Mouse (Mus musculus) left cerebral cortex, adult 18-20 months (tissue): ENCODE measurements around the gene Slc2a1. TPM values are rescaled to one million over a fixed set of nuclear protein-coding genes. Genes with fewer than 3 reads are reported as not detected.

Experiments
- DNase-seq, 2 experiments: peaks; one replicate each; pipeline ENCODE4 v3.0.0; 2021 to 2022; ENCODE audit warnings: low spot score in 2 of 2, mixed read lengths in 1 of 2
- long read RNA-seq, 2 experiments: library from polyadenylated mRNA; stranded (forward); transcript quantifications; one replicate each; pipeline ENCODE4 v2.0.0; 2021
- total RNA-seq, 2 experiments: library from RNA; stranded (reverse); gene quantifications; 2 replicates each; pipeline ENCODE4 v1.2.3; 2021

The Slc2a1 gene
- 10 to 100 TPM; 75.2 to 91.1 TPM for total RNA-seq
- long read RNA-seq, experiment 1, transcript Slc2a1-201 (10 exons, 3,260 nt), result major isoform, 83 of 109 reads
- long read RNA-seq, experiment 1, partial matches to known transcripts, result 24 of 109 reads
- long read RNA-seq, experiment 1, other reads (novel, unspliced or antisense), result 2 of 109 reads
- long read RNA-seq, experiment 2, transcript Slc2a1-201 (10 exons, 3,260 nt), result major isoform, 34 of 46 reads
- long read RNA-seq, experiment 2, partial matches to known transcripts, result 10 of 46 reads
- long read RNA-seq, experiment 2, other reads (novel, unspliced or antisense), result 0 of 46 reads

DNA sequence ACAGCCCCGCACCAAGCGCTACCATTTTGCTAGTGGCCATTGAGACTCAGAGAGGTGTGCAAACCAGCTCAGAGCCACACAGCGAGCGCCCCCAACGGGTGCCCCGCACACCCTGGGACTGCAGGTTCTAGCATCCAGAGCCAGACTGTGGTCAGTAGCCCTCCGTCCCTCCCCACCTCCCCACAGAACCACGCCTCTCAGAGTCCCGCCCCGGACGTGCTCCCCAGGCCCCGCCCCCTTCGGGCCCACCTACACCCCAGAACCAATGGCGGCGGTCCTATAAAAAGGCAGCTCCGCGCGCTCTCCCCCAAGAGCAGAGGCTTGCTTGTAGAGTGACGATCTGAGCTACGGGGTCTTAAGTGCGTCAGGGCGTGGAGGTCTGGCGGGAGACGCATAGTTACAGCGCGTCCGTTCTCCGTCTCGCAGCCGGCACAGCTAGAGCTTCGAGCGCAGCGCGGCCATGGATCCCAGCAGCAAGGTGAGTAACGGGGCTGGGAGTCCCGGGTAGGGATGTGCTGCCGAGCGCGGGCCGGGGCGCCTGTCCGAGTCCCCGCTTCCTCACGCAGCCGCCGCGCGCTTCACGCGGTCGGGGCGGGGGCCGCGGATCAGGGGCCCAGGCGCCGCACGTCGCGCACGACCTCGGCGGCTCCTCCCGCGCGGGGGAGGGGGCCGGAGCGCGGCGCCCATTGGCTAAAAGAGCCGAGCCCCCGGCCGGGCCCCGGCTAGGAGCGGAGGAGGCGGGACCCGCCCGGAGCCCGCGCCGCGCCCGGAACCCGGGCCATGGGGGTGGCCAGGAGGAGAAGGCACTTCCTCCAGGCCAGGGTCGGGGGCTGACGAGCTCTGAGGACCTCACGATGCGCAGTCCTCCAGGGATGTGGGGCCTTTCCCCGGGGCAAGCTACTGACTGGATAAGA is at the start of gene Slc2a1:
Gene Slc2a1, plus strand, starts transcription at position 217 of the 914 bp plus-strand sequence.
- DNase-seq, result peak; percentile 88 to 89

DNA sequence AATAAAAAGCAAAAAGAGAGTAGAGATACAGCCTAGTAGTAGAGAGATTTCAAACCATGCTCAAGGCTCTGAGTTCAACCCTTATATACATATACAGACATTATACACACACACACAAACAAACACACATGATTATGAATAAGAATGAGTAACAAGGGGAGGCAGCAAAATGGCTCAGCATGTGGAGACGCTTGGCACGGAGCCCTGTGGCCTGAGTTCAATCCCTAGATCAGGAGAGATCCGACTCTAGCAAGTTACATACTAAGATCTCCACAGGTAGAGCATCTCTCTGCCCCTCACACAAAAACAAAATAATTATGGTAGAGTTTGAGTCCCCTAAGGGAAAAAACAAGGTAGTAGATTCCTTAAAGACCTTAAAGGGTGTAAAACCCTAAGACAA is 41.7 kb upstream of the Slc2a1 start:
- DNase-seq, result no peak

DNA sequence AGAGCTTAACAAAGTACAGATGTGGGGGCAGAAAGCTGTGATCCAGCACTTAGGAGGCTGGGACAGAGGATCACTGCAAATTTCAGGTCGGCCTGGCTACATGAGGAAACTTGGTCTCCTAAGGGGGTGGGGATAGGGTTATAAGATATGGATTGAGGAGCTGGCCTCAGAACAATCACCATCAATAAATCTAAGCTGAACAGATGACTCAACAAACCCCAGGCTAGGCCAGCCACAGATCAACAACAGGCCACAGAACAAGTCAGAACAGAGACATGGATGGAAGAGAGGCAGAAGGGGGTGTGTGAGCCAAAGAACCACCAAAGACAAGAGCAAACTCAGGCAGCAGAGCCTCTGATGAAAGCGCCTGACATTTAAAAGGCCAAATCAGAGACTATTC is 41.3 kb upstream of the Slc2a1 start:
- DNase-seq, result no peak

DNA sequence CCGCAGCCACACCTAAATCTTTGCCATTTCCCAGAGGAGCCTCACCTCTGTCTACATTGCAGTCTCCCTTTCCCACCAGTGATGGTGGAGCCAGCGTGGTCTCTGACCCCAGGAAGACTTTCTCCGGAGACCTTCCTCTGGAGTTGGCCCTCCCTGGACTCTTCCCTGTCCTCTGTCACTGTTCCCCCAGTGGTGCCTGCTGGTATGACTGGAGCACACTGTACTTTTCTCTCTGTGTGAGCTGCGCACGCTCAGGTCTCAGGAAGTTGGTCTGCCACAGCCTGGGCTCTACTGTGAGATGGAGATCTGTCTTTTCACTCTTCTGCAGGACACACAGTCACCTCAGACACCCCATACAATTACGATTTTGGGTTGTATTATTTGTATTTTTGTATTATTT is 39.6 kb upstream of the Slc2a1 start:
- no peak for DNase-seq

DNA sequence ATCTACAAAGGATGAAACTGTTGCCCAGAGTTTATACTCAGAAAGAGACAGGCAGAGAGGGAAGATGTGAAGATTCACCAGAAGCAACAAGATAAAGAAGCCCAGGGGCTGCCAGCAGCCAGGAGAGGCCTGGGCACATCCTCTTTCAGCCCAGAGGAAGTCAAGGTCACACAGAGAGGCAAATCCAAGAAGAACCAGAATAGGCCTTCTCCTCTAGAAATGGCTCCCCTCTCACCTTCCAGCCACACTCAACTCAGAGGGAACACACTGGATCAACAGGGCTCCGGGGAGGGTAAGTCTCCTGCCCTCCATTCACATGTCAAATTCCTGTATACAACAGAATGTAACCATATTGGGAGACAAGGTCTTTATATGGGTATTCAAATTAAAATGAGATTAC is 38.3 kb upstream of the Slc2a1 start:
- DNase-seq, result no peak

DNA sequence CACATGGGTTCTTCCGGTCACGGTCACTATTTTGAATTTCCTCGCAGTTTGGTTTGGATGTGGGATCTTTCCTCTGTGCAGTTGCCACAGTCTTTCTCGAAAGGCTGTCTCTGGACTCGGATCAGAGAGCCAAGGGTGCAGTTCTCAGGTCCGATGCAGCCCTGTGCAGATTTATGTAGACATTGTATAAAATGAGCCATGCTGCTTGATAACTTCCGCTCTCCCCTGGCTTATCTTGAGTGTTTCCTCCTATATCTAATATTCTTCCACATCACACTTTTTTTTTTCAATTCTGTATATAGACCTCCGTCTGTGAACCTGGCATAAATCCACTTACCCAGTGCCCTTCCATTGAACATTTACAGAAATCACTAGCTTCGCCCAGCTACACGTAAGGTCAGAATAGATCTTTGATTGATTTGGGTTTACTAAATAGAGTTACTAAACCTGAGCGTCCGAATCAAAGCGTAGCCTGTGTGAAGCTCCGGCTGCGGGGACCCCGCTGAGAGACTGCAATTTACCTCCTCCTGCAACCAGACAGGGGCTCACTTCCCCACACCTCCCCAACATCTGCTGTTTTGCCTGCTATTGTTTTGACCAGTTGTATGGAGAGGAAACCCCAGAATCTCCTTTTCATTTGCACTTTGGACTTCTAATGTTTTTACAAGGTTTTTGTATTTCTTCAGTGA is 37.4 kb upstream of the Slc2a1 start:
- DNase-seq, result no peak

DNA sequence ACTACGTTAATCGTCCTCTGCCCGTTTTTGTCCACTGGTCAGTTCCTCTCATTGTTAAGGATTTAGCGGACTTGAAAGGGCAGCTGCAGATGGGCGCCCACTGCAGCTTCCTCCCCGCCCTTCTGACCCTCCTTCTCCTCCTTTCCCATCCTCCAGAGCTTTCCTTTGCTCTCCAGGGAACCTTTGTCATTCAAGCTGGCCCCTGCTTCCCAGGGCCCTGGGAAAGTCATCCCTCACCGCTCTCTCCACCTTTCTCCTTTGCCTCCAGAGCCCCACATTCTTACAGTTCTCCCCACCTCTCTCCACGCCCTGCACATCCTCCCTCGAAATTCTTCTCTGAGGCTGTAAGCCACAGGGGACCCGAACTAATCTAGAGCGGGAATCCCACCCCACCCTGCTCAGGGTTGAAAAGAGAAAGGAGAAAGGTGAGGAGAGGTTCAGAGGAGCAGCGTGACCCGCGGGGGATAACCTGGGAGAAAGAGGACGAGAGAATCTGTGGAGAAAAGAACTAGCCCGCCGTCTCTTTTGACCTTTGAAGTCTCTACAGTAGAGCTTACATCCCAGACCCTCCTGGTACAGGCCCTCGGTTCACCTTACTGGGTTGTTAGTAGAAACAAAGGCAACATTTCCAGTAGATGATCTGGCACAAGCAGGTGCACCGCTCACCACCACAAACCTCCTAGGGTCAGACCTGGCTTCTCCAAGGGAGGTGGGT is 36.7 kb upstream of the Slc2a1 start:
- DNase-seq, result no peak

DNA sequence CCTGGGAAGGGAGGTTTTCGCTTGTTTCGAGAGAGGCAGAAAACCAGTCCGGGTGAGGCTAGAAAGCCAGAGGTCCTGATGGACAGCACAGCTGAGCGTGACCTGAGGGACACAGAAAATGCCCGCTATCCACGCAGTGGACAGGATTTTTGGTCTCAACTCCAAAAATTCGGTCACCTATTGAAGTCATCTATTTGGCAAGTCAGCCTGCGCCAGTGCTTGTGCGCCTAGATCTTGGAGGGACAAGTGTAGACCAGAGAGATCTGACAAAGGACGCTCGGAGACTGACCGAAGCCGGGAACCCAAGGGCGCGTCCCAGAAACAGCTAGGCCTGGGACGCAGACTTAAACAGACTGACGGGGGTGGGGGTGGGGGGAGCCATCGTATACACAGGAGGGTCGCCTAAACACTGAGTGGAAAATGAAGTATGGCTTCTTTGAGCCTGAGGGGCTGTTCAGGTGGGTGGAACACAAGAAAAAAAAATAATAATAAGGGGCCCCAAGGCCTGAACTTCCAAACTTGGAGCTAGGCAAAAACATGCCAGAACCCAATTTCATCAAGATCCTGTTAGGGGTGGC is 36.1 kb upstream of the Slc2a1 start:
- no peak for DNase-seq

DNA sequence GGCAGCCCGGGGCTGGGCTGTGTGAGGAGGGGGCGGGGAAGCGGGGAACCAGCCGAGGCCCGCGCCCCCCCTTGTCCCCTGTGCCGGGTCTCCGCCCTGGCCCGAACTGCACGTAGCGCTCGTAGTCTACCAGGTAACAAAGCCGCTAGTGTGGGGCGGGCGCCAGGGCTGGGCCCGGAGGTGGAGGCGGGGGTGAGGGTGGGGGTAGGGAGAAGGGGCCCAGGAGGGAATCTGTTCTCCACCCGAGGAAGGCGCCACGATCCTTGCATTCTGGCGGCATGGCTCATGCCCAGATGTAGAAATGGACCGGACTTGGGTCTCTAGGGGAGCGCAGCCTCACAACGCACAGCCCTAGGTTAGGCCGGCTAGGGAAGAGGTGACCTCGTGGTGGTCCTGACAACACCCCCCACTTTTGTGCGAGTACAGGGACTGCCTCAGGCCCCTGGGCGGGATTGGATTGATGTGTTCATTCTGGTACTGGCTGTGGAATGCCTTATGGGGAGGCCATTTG is 35.5 kb upstream of the Slc2a1 start:
- DNase-seq, result no peak

DNA sequence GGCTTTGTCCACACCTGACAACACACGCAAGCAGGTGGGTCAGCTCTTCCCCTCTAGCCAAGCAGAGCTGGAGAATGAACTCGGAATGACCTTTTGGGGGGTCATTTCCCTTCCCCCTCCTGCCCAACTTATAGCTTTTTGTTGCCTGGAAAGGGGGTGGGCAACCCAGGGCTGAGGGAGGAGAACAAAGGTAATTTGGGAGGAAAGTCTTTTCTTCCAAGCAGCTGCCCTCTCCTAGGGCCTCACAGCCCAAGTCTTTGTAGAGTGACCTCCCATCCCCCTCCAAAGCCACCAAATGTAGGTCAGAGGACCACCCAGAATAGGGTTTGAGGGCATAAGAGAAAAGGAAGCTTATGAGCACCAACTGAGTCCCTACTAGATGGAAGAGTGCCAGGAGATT is 34.9 kb upstream of the Slc2a1 start:
- DNase-seq, result no peak

DNA sequence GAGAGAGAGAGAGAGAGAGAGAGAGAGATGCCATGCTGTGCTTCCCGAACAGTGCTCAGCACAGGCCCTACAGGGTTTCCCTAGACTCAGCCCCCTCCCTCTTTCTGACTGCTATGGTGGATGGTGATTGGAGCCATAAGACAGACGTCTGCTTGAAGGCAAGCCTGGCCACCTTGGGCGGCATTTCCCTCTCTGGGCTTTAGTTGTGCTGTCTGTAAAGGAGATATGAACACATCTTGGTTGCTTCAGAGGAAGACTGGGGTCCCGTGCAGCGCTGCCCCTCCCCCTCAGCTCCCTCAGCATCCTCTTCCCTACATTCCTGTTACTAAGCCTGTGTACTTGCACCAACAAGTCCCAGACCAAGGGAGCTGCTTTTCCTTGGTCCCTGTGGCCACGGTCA is 33.9 kb upstream of the Slc2a1 start:
- no peak for DNase-seq

DNA sequence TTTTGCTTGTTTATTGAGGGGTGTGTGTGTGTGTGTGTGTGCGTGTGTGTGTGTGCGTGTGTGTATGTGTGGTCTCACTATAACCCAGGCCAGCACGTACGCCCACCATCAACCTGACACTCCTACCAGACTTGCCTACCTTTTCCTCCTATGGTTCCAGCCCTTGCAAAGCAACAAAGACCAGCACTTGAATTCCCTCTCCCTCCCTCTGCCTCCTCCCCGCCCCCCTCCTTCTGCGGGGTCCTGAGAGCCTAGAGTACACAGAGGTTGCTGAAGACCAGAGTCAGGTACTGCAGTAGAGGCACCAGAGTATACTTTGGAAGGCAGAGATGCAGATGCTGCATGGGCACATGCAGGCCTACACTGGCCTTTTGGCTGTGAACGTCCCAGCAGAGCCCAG is 33.2 kb upstream of the Slc2a1 start:
- DNase-seq, result no peak

DNA sequence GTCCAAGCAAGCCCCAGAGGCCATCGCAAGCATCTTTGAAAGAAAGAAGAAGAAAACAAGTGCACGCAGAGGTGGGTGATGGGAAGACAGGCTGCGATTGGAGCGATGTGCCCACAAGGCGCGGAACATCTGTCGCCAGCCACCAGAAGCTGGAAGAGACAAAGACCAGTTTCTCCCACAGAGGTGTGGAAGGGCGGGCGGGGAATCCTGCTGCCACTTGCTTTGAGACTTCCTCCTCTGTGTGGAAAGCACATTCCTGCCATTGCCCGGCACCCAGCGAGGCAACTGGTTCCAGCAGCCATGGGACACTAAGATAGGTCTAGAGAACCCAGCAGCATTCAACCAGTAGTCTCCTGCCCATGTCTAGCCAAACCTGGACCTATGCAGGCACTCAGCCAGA is 32.2 kb upstream of the Slc2a1 start:
- DNase-seq, result no peak

DNA sequence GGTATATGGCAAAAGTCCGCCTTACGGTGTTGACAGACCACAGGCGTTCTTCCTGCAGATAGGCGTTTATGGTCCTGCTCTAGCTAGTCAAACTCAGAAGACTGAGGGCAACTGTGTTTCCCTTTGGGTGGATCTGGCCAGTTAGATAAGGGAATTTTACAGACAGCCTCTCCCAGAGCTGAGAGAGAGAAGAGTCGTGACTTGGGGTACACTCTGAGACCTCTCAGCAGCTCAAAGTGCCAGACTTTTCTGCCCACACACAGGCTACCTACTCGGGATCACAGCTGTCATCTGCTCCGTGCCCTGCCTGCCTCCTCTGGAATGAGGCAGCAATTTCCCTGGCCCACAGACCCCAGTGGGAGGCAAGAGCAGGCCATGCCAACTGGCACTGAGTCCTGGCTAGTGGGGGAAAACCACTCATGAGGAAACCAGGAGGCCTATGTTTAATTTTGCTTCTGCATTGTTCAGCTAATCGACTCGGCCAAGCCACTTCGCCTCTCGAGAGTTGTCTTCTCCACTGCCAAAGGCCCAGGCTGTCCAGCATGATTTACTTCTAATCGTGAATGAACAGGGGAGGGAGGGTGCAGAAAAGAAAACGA is 31.3 kb upstream of the Slc2a1 start:
- peak in 1 of 2 experiments; percentile 25 for DNase-seq

DNA sequence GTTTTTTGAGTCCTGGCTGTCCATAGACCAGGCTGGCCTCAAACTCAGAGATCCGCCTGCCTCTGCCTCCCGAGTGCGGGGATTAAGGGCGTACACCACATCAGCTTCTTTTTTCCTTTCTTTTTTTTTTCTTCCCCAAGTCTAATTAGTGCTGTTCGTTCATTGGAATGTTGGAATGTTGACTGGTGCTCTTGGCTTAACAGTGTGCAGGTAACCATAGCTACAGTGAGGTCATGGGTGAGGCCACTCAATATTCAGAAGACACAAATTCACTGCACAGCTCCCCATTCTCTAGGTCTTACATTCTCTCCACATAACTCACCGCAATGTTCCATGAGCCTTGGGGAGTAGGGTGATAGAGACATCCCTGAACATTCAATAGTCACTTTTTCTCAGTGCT is 28.6 kb upstream of the Slc2a1 start:
- DNase-seq, result no peak

DNA sequence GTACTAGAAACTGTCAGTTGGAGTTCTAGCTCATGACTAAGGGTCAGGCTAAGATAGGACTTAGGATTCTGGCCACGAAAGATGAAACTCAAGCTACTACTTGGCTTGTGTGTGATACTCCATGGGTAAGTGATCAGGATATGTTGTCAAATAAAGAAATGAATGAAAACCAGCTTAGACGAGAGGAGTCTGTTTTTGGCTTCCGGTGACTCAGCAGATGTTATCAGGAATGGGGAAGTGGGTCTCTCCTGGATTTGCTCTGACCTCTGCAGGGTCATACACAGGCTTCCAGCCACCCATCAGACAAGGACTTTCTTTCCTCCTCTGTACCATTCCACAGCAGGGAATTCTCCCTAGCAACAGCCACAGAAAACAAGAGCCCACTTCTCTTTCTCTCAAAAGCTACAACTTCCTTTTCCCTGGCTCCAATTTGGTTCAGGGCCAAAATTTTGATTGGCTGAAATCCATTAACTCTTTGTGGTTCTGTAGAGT is 25.7 kb upstream of the Slc2a1 start:
- DNase-seq, result no peak

DNA sequence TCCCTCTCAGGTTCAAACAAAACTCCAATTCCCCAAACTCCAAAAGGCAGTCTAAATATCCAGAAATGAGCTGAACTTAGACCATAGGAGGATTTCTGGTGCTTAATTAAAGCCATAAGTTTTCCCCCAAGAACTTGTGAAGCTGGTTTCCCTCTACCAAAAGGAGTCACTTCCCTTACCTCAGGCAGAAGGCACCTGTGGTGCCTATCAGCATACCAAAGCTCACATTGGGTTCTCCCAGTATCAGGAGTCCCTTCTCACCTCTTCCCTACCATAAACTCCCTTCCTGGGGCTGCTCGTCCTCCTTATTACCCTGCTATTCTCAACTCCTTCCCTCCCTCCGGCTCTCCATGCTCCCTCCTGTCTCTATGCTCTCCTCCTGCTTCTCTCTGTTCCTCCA is 20.1 kb upstream of the Slc2a1 start:
- no peak for DNase-seq

DNA sequence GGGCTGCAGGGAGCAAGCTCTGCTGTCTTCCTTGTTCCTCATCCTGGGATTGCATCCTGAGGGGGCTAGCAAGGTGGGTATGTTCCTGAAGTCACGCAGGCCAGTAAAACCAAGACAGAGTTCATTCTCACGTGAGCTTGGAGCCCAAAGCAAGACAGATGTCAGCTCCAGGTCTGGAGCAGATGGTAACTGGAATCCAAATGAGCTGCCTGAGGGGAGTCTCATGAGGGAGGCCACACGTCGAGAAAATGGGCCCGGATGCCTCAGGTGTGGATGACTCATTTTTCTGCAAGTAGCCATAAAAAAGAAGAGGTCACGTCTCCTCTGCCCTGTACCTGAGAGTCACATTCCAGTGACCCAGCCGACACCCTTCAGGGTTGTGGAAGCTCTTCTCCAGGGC is 14.6 kb upstream of the Slc2a1 start:
- DNase-seq, result no peak

DNA sequence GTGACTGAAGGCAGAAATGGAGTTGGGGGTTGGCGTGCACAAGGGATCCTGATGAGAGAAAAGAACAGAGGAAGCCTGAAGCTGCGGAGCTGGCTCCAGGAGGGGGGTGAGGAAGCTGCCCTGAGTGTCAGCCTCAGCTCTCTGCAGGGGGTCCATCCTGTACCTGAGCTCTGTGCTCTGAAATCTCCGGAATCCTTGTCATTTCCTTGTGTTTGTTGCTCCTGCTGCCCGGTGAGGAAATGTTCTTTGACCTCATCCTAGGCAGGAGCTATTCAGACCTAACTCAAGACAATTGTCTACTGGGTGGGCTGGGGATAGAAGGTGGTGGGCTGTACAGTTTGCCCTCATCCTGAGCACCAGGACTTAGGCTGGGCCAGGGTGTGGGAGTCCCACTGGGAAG is 13.5 kb upstream of the Slc2a1 start:
- DNase-seq, result no peak

DNA sequence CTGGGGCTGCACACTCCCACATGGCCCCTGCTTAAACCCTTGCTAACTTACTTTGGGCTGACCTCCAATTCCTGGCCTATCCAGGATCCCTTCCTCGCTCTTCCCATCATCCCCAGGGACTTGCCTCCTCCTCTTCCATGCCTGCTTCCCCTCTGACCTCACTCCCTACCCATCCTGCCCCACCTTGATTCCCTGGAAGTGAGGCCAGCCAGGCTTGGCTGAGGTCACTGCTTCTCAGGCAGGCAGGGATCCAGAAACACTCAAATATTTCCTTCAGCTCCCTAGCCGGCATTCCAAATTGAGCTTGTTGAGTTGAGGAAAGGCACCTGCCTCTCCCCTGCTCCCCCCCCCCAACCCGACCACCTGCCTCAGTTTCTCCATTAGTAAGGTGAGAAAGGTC is 12.1 kb upstream of the Slc2a1 start:
- no peak for DNase-seq
